Mouse (Mus musculus) small intestine, adult 2 months (tissue): ENCODE measurements around the gene Ism2.

Source experiments
- CTCF ChIP-seq: fragments of 200-500 bp; IDR thresholded peaks from 2 replicates; pipeline ENCODE4 v1.5.1; 2012; ENCODE audit warnings: low read depth, mild to moderate bottlenecking, control low read depth, inconsistent platforms, low read length, moderate library complexity, mixed read lengths; ENCODE audit not compliant: insufficient replicate concordance, insufficient read length; ENCODE audit errors: extremely low read depth
- POLR2A ChIP-seq: fragments of 200-500 bp; IDR thresholded peaks from 2 replicates; pipeline ENCODE4 v1.6.1; 2012; ENCODE audit warnings: low read depth, mild to moderate bottlenecking, control low read depth, inconsistent platforms, low read length, moderate library complexity

DNA sequence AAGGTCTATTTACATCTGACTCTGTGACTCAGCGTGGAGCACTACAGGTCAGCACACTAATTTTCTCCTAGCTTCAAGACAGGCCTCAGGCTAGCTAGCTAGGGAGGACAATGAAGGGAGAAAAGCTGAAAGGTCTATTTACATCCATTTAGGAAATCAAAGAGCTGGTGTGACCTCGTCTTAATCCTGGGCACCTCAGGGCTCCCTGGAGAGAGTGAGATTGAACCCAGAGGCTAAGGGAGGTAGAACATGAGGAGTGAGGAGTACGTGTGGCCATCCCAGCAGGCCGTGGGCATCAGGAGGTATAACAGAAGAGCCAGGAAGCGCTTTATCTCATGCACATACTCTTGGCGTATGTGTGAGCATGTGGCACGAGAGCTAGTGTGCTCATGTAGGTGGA is 15.8 kb downstream of the Ism2 start:
- TF ChIP-seq POLR2A (no peak), CTCF (no peak)
